Mouse (Mus musculus) liver, embryonic 14.5 days (tissue): ENCODE measurements around the gene Iqgap2. TPM values are rescaled to one million over a fixed set of nuclear protein-coding genes. Genes with fewer than 3 reads are reported as not detected.

Experiments
- ATAC-seq: fragments of 200-750 bp; cut with Nextera tagmentation; 2 replicates; pipeline ENCODE4 v1.8.0; 2017; ENCODE audit warnings: moderate number of reproducible peaks, mild to moderate bottlenecking, moderate library complexity; ENCODE audit not compliant: insufficient read depth
- DNase-seq, 3 experiments: peaks; one replicate each; pipeline ENCODE4 v3.0.0-alpha.2; 2012 to 2013; ENCODE audit warnings: low read depth in 3 of 3, low spot score in 3 of 3
- H3K27ac ChIP-seq: fragments of 300-500 bp; sonication (generic); 2 replicates; pipeline ENCODE4 v1.5.1; 2014; ENCODE audit warnings: moderate library complexity, mild to moderate bottlenecking, control low read depth, inconsistent platforms
- H3K27me3 ChIP-seq: fragments of 300-500 bp; sonication (generic); 2 replicates; pipeline ENCODE4 v1.6.1; 2014; ENCODE audit warnings: mild to moderate bottlenecking, low read length, moderate library complexity; ENCODE audit not compliant: control insufficient read depth, insufficient read depth
- H3K36me3 ChIP-seq: fragments of 300-500 bp; sonication (generic); replicated peaks from 2 replicates; pipeline ENCODE4 v1.6.1; 2014; ENCODE audit warnings: low read depth; ENCODE audit not compliant: control insufficient read depth, insufficient read depth
- H3K4me1 ChIP-seq, 2 experiments: fragments of 200-500 bp in 1 of 2; fragments of 300-500 bp in 1 of 2; sonication (generic) in 1 of 2; replicated peaks; 2 replicates each; pipeline ENCODE4 v1.6.1; 2012 to 2014; ENCODE audit warnings: antibody characterized with exemption in 1 of 2, inconsistent platforms in 1 of 2, low read length in 1 of 2; ENCODE audit not compliant: control insufficient read depth in 2 of 2, insufficient read depth in 2 of 2
- H3K4me2 ChIP-seq: fragments of 300-500 bp; sonication (generic); 2 replicates; pipeline ENCODE4 v1.6.1; 2014; ENCODE audit warnings: low read depth, mild to moderate bottlenecking, control low read depth, moderate library complexity
- H3K4me3 ChIP-seq, 2 experiments: fragments of 200-500 bp in 1 of 2; fragments of 300-500 bp in 1 of 2; sonication (generic) in 1 of 2; 2 replicates each; pipeline ENCODE4 v1.5.1; 2012 to 2014; ENCODE audit warnings: low read depth in 2 of 2, low read length in 2 of 2, mild to moderate bottlenecking in 2 of 2, control low read depth in 1 of 2, inconsistent platforms in 1 of 2, moderate library complexity in 1 of 2; ENCODE audit not compliant: insufficient read depth in 1 of 2
- H3K9ac ChIP-seq: fragments of 300-500 bp; sonication (generic); replicated peaks from 2 replicates; pipeline ENCODE4 v1.6.1; 2014; ENCODE audit warnings: mild to moderate bottlenecking, control low read depth, moderate library complexity
- H3K9me3 ChIP-seq: fragments of 300-500 bp; sonication (generic); 2 replicates; pipeline ENCODE4 v1.6.1; 2016; ENCODE audit warnings: low read length, mixed read lengths; ENCODE audit not compliant: control insufficient read depth
- CTCF ChIP-seq: IDR thresholded peaks from 2 replicates; pipeline ENCODE4 v1.5.1; 2016; ENCODE audit warnings: antibody characterized with exemption, low read depth, control low read depth
- EP300 ChIP-seq: IDR thresholded peaks from 2 replicates; pipeline ENCODE4 v1.6.1; 2016; ENCODE audit warnings: antibody characterized with exemption, low read depth
- WGBS: fragments of 180-500 bp; shearing (Covaris S2); extraction: QIAGEN DNeasy Blood & Tissue Kit; methylation state at CpG from one replicate; pipeline ENCODE4 v1.1.7; 2014; ENCODE audit not compliant: insufficient replicate concordance; 5-methylcytosine and 5-hydroxymethylcytosine counted together
- polyA plus RNA-seq, 2 experiments: library from polyadenylated mRNA; depleted of rRNA in 1 of 2; stranded (reverse) in 1 of 2; unstranded in 1 of 2; fragments of >200 nt; fragmentation: Nextera tagmentation in 1 of 2; extraction: Ambion mirVana in 1 of 2; gene quantifications; 2 replicates each; pipeline versions ENCODE4 v1.2.1 to v1.2.3; 2012 to 2014

Iqgap2 gene
- polyA plus RNA-seq, 2 experiments, result 10.8 to 11.8 TPM

DNA sequence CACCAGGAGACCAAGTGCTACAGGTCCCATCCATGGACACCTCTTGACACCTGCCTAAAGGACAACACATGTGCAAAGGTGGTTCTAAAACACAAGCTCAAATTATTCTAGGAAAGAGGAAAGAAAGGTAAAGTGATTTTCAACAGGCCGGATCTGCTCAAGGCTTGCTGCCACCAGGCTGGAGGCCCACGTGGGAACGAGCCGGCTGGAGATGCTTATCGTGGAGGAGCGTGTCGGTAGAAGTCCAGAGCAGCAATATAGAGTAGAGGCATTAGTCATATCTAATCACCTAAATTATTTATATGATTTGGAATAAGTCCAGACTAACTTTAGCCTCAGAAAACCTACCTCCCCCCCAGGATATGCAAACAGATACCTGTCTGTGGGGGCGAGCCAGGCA is 112.5 kb downstream of the Iqgap2 start:
- Histone ChIP-seq H3K36me3 (no peaks in the 10 kb centered on the region), H3K4me1 (peaks cover 3 to 20% of the 10 kb centered on the region in 2 experiments; a peak in 3 of 4 replicates)
- no peak for ATAC-seq

DNA sequence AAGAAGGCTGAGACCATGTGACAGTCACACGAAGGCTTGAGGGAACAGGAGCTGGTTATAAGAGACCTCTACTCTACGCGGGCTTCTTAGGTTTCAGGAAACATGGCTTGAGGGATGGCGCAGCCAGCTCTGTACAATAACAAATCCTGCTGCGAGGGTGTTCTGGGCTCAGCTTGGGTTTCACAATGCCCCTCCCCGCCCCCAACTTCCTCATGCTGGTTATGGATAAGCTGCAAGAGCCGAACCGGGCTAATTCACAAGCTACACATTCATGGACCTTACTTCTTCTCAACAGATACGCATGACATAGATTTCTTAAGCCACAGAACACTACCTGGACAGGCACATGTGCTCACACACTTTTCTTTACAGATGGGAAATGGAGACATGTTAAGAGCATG is 113.0 kb downstream of the Iqgap2 start:
- DNase-seq (no peak), ATAC-seq (no peak)
- 23% methylated on average over 9 of the region's 9 CpGs for WGBS
- Histone ChIP-seq H3K9ac (no peak overlapping the region), H3K4me2 (no peak overlapping the region), H3K4me1 (peaks cover 3 to 20% of the 10 kb centered on the region in 2 experiments; a peak in 3 of 4 replicates), H3K9me3 (no peaks in the 10 kb centered on the region), H3K4me3 (no peak overlapping the region), H3K36me3 (no peaks in the 10 kb centered on the region), H3K27ac (no peak overlapping the region), H3K27me3 (no peaks in the 10 kb centered on the region)
- TF ChIP-seq CTCF (no peak), EP300 (no peak)

More for the DNA sequence above, 112.5 kb downstream of the Iqgap2 start:
- no peak for DNase-seq
- no peaks in the 10 kb centered on the region for H3K27me3 ChIP-seq
- H3K4me2 ChIP-seq, result no peak overlapping the region
- TF ChIP-seq CTCF (no peak), EP300 (no peak)
- 43% methylated on average over 8 of the region's 8 CpGs for WGBS
- H3K4me3 ChIP-seq, result no peak overlapping the region
- H3K27ac ChIP-seq, result no peak overlapping the region
- no peaks in the 10 kb centered on the region for H3K9me3 ChIP-seq
- no peak overlapping the region for H3K9ac ChIP-seq

DNA sequence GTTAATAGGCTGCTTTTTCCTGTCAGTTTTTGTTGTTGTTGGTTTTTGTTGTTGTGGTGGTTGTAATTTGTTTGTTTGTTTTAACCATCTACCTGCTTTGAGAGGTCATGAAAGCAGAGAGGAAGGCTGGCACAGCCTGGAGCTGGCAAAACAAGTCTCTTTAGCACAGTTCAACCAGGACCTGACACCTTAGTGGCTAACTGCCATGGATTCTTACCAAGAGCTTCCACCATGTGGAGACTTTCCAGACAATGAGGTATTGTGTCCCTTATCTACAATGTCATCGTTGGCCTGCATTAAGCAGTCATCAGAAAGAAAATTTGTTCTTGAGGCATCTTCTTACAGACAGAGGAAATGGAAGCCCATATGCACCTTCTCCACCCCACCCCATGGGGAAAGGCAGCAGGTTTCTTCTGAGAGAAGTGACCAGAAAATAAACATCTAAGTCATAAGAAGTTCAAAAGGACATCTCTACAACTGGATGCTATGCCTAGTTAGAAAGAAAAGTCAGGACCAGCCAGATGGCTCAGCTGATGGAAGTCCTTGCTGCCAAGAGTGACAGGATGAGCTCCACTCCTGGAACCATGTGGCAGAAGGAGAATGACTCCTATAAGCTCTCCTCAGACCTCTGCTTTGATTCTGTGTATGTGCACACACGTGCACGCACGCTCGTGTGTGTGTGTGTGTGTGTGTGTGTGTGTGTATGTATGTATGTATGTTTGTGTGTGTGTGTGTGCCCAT is 113.9 kb downstream of the Iqgap2 start:
- H3K27ac ChIP-seq, result no peak overlapping the region
- H3K4me1 ChIP-seq, result peaks cover 3 to 16% of the 10 kb centered on the region in 2 experiments; a peak in 2 of 4 replicates
- no peaks in the 10 kb centered on the region for H3K9me3 ChIP-seq
- TF ChIP-seq EP300 (no peak), CTCF (no peak)
- H3K36me3 ChIP-seq, result no peaks in the 10 kb centered on the region
- 67% methylated on average over 5 of the region's 5 CpGs for WGBS
- H3K4me2 ChIP-seq, result no peak overlapping the region
- no peak overlapping the region for H3K9ac ChIP-seq
- no peak overlapping the region for H3K4me3 ChIP-seq
- ATAC-seq, result no peak
- DNase-seq, result no peak
- no peaks in the 10 kb centered on the region for H3K27me3 ChIP-seq

DNA sequence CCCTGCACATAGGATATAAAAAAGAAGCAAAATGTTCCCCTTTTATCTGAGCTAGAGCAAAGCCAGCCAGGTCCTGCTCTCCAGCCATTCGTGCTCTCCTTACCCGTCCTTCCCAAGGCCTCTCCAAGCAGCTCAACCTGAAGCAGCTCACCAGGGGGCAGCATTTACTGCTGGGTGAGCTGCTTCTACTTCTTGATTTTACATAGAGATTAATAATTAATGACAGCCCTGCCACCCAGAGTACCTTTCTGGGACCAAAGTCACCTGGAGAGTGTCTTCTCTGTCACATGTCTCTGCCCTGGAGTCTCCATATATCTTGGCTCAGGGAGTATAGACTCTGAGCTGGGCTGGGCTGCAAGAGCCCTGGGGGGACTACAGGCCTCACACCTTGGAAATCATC is 114.5 kb downstream of the Iqgap2 start:
- peak; percentile 39; the same call in 1 of the 2 replicates for ATAC-seq
- Histone ChIP-seq H3K4me1 (peaks cover 3 to 15% of the 10 kb centered on the region in 2 experiments; a peak in 2 of 4 replicates), H3K4me3 (no peak overlapping the region), H3K9ac (no peak overlapping the region), H3K36me3 (no peaks in the 10 kb centered on the region), H3K4me2 (no peak overlapping the region), H3K27me3 (no peaks in the 10 kb centered on the region), H3K27ac (no peak overlapping the region), H3K9me3 (no peaks in the 10 kb centered on the region)
- 13% methylated on average over 2 of the region's 2 CpGs for WGBS
- peak; percentile 74 for TF ChIP-seq CTCF
- no peak for TF ChIP-seq EP300
- peak in 2 of 3 experiments; percentile 28 to 32 for DNase-seq

DNA sequence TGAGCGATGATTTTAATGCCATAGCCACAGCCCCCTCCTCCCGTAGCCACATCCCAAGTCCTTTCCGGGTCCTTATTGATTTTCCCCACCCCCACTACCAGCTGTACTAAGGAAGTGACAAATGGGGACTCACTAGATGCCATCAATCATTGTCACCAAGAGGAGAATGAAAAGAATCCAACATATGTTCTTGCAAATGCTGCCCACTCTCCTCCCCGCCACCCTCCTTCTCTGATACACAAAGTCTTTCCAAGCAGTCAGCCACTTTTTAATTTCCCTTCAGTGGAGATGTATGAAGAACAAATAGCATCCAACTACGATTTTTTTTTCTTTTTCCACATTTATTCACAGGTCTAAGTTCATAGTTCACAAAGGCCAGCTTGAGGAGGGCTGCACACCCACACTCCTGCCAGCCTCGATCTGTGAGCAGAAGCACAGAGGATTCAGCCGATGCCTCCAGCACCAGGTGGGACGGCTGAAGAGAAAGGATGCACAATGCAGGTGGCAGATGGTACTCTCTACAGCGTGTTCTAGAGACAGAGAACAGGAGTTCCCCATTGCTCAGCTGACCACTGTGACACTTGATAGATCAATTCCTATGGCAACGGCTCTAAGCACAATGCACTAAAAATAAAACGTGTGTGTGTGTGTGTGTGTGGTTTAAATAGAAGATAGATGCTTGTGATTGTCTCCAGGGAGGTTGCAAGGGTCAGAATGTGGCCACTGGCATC is 116.6 kb downstream of the Iqgap2 start:
- DNase-seq (no peak), ATAC-seq (no peak)
- H3K4me2 ChIP-seq, result no peak overlapping the region
- 49% methylated on average over 11 of the region's 11 CpGs for WGBS
- no peaks in the 10 kb centered on the region for H3K36me3 ChIP-seq
- peaks cover 3 to 11% of the 10 kb centered on the region in 2 experiments; a peak in 2 of 4 replicates for H3K4me1 ChIP-seq
- no peak overlapping the region for H3K9ac ChIP-seq
- no peak for TF ChIP-seq EP300
- no peak for TF ChIP-seq CTCF
- no peak overlapping the region for H3K4me3 ChIP-seq
- no peaks in the 10 kb centered on the region for H3K9me3 ChIP-seq
- no peak overlapping the region for H3K27ac ChIP-seq
- H3K27me3 ChIP-seq, result no peaks in the 10 kb centered on the region
